Mouse (Mus musculus) megakaryocyte, embryonic 14.5 days (primary cell): ENCODE results near the gene Gtse1.

Experiments used
- FLI1 ChIP-seq: IDR thresholded peaks from 2 replicates; pipeline ENCODE4 v1.6.1; 2012; ENCODE audit warnings: low read length, inconsistent platforms, mixed read lengths
- GATA1 ChIP-seq: IDR thresholded peaks from 3 replicates; pipeline ENCODE4 v1.6.1; 2012; ENCODE audit warnings: mixed read lengths, low read length, inconsistent platforms, borderline replicate concordance

GRCm38 (mm10) chr15:85858980-85859489 lies 510 bp upstream of the Gtse1 start:
- TF ChIP-seq GATA1 = no peak
- no peak for TF ChIP-seq FLI1
